Mouse (Mus musculus) macrophage (primary cell): ENCODE measurements around the gene Cfap97d2. TPM values are rescaled to one million over a fixed set of nuclear protein-coding genes. Genes with fewer than 3 reads are reported as not detected.

Experiments used
- H3K27ac ChIP-seq: fragments of 350-480 bp; formaldehyde crosslinking; 2 replicates; pipeline ENCODE4 v1.9.0; 2021
- H3K36me3 ChIP-seq: fragments of 350-480 bp; formaldehyde crosslinking; 2 replicates; pipeline ENCODE4 v1.9.0; 2021; ENCODE audit errors: inconsistent target
- H3K4me3 ChIP-seq: fragments of 350-480 bp; formaldehyde crosslinking; 2 replicates; pipeline ENCODE4 v1.9.0; 2021; ENCODE audit errors: inconsistent target
- H3K79me2 ChIP-seq: fragments of 350-480 bp; formaldehyde crosslinking; 2 replicates; pipeline ENCODE4 v1.9.0; 2021; ENCODE audit errors: inconsistent target
- WGBS: methylation state at CpG from one replicate; pipeline ENCODE4 v1.1.7; 2026; ENCODE audit warnings: inconsistent platforms; ENCODE audit not compliant: missing documents; 5-methylcytosine and 5-hydroxymethylcytosine counted together
- polyA plus RNA-seq: library from polyadenylated mRNA; stranded (reverse); fragments of 250-400 nt; gene quantifications from 3 replicates; pipeline ENCODE4 v1.2.4, GENCODE M21; 2018; ENCODE audit warnings: inconsistent platforms

The Cfap97d2 gene
- polyA plus RNA-seq, 1 experiment from 2014 or later = not detected

DNA sequence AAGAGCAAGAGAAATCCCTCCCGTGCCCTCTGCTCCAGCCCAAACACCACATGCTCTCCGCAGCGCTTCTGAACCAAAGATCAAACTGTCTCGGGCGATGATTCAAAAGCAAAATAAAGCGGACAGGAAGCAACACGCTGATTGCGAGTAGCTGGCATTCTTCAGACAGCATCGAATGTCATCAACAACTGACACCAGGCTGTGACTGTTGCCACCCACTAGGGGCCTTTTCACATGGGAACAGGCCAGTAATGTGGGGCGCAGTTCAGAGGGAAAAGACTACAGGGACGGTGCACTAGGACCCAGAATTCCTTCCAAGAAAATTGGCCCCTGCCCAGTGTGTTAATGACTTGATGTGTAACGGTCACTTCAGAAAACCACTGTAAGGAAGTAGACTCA lies 29.4 kb upstream of the Cfap97d2 start:
- H3K4me3 ChIP-seq = peak overlapping the region; percentile 70
- WGBS = 0% methylated on average over 10 of the region's 12 CpGs
- H3K36me3 ChIP-seq = no peaks in the 10 kb centered on the region
- H3K27ac ChIP-seq = peak overlapping the region; percentile 100
- H3K79me2 ChIP-seq = peaks cover 49% of the 10 kb centered on the region

GRCm38 (mm10) chr8:13676701-13677412 lies 28.8 kb upstream of the Cfap97d2 start:
- WGBS = under 1% methylated on average over 38 of the region's 47 CpGs

DNA sequence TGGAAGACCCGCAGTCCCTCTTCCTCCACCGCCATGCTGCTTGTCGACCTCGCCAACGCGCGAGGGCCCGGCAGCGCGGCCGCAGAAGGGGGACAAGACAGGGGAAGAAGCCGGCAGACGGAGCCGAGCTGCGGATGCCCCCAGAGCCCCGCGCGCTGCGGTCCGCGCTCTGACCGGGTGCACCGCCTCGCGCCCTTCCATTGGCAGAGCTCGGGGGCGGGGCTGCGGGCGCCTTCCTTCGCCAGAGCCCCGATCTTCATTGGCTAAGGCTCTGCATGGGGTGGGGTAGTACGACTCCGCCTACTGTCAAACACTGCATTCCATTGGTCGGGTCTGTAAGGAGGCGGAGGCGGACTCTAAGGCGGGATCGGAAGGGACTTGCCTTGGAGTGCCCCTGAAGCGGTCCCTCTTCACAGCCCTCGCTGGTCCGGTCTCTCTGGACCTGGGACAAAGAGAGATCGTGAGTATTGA lies 28.2 kb upstream of the Cfap97d2 start, which contains the start of gene Rasa3:
TSS of gene Rasa3 (minus strand) at position 191 of the 471 bp plus-strand sequence.
- H3K4me3 ChIP-seq = peak within 1 kb of the TSS; percentile 70
- H3K36me3 ChIP-seq = no peaks in the 10 kb centered on the region
- H3K79me2 ChIP-seq = peaks cover 38% of the 10 kb centered on the region
- H3K27ac ChIP-seq = peak within 1 kb of the TSS; percentile 100
- 3% methylated on average over 42 of the region's 42 CpGs for WGBS

More at GRCm38 (mm10) chr8:13676701-13677412, 28.8 kb upstream of the Cfap97d2 start:
- Histone ChIP-seq H3K36me3 (no peaks in the 10 kb centered on the region), H3K79me2 (peaks cover 44% of the 10 kb centered on the region), H3K4me3 (peak overlapping the region; percentile 70), H3K27ac (peak overlapping the region; percentile 100)

DNA sequence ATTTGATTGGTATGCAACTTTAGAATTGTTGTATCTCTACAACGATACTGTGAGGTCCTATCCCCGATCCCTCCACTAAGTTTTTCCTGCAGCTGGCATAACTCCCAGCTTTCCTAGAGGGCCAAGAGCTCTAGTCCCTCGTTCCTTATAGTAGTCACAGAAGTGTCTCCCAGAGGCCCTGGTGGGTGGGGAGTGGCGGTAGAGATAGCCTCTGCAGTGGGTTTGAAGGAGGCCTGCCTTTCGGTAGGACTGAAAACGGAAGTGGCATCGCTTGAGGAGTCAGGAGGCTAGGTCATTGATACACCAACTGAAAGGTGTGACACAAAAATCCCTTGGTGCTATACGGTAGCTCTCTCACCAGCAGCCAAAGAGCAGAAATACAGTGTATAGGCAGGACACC lies 27.5 kb upstream of the Cfap97d2 start:
- no peaks in the 10 kb centered on the region for H3K36me3 ChIP-seq
- H3K4me3 ChIP-seq = peak overlapping the region; percentile 70
- peak overlapping the region; percentile 28 for H3K27ac ChIP-seq
- H3K79me2 ChIP-seq = peaks cover 30% of the 10 kb centered on the region
- 26% methylated on average over 8 of the region's 8 CpGs for WGBS

- WGBS = 59% methylated on average over 7 of the region's 7 CpGs
- no peak overlapping the region for H3K4me3 ChIP-seq
- H3K27ac ChIP-seq = no peak overlapping the region
- H3K36me3 ChIP-seq = no peaks in the 10 kb centered on the region
- H3K79me2 ChIP-seq = no peaks in the 10 kb centered on the region
These were observed 21.6 kb upstream of the Cfap97d2 start for GRCm38 (mm10) chr8:13684131-13684530.

GRCm38 (mm10) chr8:13685674-13686314 lies 19.9 kb upstream of the Cfap97d2 start:
- no peaks in the 10 kb centered on the region for H3K79me2 ChIP-seq
- 19% methylated on average over 9 of the region's 16 CpGs for WGBS
- H3K27ac ChIP-seq = peak overlapping the region; percentile 28
- H3K36me3 ChIP-seq = no peaks in the 10 kb centered on the region
- H3K4me3 ChIP-seq = no peak overlapping the region

DNA sequence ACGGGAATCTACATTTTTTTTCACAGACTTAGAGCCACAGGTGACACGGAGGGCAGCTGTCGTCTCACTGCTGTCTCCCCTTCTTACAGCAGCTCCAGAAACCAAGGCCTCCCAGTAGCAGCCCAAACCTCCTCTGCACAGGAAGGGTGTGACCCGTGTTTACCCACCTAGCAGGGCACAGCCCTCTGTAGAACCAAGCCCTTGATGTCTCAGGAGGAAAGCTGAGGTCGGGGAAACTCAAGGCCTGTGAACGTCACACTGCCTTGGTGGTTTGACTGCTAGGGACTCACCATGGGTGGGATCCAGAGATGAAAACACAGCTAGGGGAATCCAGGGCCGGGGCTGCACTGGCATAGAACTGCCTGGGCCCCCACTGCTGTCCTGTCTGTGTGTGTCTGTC lies 19.3 kb upstream of the Cfap97d2 start:
- WGBS = 50% methylated on average over 7 of the region's 7 CpGs
- no peak overlapping the region for H3K4me3 ChIP-seq
- H3K36me3 ChIP-seq = no peaks in the 10 kb centered on the region
- no peaks in the 10 kb centered on the region for H3K79me2 ChIP-seq
- H3K27ac ChIP-seq = no peak overlapping the region

DNA sequence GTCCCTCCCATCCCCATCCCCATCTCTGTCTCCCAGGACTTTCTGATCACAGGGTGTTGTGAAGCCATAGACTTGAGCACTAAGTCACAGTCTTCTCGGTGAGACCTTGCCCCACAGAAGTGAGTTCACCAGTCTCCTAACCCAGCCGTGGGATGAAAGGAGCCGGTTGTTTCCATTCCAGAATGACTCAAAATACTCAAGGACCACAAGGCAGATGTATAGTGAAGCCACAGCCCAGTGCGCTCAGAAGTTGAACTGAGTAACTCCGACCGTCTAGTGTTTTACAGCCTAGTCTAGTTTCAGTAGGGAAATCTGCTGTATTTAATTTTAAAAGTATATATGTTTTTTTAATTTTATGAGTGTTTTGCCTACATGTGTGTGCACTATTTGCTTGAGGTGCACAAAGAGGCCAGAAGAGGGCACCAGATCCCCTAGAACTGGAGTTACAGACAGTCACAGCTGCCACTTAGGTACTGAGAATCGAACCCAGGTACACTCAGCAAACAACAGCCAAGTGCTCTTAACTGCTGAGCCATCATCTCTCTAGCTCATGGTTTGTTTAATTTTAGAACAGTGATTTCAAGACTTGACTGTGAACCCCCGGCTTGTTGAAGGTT lies 18.5 kb upstream of the Cfap97d2 start:
- Histone ChIP-seq H3K4me3 (no peak overlapping the region), H3K36me3 (no peaks in the 10 kb centered on the region), H3K27ac (no peak overlapping the region), H3K79me2 (no peaks in the 10 kb centered on the region)
- 98% methylated on average over 8 of the region's 8 CpGs for WGBS

DNA sequence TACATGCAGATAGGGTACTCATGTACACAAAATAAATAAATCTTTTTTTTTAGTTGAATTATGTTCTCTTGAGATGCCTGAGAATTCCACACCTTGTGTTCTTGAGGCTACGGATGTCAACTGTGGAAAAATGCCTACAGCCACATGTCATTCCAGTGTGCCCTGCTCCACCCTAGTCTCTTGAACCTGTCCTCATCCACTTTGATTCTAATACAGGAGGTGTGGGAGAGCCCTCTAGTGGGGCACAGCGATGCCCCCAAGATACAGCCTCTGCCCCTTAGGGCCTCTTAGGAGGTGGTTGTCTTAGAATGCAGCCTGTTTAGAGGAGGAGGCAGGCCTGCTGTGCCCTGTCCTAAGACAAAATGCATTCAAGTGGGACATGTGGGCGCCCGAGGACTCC lies 17.7 kb upstream of the Cfap97d2 start:
- no peak overlapping the region for H3K27ac ChIP-seq
- H3K79me2 ChIP-seq = no peaks in the 10 kb centered on the region
- no peak overlapping the region for H3K4me3 ChIP-seq
- WGBS = 75% methylated on average over 4 of the region's 4 CpGs
- no peaks in the 10 kb centered on the region for H3K36me3 ChIP-seq

GRCm38 (mm10) chr8:13688461-13688860 lies 17.2 kb upstream of the Cfap97d2 start:
- 47% methylated on average over 5 of the region's 6 CpGs for WGBS
- Histone ChIP-seq H3K36me3 (no peaks in the 10 kb centered on the region), H3K79me2 (no peaks in the 10 kb centered on the region), H3K4me3 (no peak overlapping the region), H3K27ac (no peak overlapping the region)

- Histone ChIP-seq H3K27ac (no peak overlapping the region), H3K79me2 (no peaks in the 10 kb centered on the region)
- 79% methylated on average over 5 of the region's 5 CpGs for WGBS
These were observed 16.4 kb upstream of the Cfap97d2 start for GRCm38 (mm10) chr8:13689331-13689730.

GRCm38 (mm10) chr8:13692302-13693066 lies 13.2 kb upstream of the Cfap97d2 start:
- Histone ChIP-seq H3K79me2 (no peaks in the 10 kb centered on the region), H3K27ac (no peak overlapping the region)
- 95% methylated on average over 10 of the region's 10 CpGs for WGBS

More at GRCm38 (mm10) chr8:13689331-13689730, 16.4 kb upstream of the Cfap97d2 start:
- Histone ChIP-seq H3K4me3 (no peak overlapping the region), H3K36me3 (no peaks in the 10 kb centered on the region)

DNA sequence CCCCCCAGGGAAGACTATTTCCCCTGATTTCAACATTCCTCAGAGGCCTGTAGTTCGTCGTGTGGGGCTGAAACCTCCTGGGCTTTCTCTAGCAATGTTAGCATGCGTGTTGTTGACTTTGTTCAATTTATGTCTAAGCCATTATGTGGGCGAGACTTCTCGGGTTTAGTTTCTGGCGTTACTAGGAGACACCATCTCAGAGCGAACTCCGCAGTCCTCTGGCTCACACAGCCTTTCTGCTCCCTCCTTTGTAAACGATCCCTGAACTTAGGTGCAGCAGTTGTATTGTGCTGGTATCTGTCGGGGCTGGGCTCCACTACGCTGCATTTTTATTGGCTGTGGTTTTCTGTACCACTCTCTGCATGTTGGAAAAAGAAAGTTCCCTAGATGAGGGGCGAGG lies 11.0 kb upstream of the Cfap97d2 start:
- Histone ChIP-seq H3K27ac (no peak overlapping the region), H3K79me2 (no peaks in the 10 kb centered on the region), H3K4me3 (no peak overlapping the region), H3K36me3 (no peaks in the 10 kb centered on the region)
- WGBS = 88% methylated on average over 12 of the region's 12 CpGs

More at GRCm38 (mm10) chr8:13692302-13693066, 13.2 kb upstream of the Cfap97d2 start:
- Histone ChIP-seq H3K4me3 (no peak overlapping the region), H3K36me3 (no peaks in the 10 kb centered on the region)

DNA sequence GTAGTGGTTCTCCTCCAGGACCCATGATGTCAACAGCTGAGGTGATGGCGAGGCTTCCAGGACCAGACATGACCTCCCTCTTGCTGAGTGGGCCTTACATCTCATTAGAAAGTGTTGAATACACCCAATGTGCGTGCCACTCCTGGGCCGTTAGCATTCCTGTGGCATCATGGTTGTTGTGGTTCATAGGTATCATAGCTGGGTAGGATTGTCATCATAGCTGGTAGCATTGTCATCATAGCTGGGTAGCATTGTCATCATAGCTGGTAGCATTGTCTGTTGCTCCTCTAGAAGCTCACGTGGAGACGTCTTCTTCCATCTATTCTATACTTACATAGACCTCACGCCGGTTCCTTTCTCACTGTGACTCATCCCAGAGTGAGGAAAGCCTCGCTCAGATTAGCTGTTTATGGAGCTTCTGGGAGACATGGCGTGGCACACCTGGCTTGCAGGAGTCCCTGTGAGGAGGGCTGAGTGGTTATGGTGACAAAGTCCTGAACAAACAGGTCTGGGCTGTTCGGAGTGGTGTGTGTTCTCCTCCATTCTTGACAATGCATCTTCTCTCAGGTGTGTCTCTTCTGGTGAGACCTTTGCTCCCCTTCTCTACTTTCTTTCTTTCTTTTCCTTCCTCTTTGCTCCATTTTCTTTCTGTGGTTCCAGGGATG lies 10.4 kb upstream of the Cfap97d2 start:
- H3K36me3 ChIP-seq = no peaks in the 10 kb centered on the region
- H3K27ac ChIP-seq = no peak overlapping the region
- no peaks in the 10 kb centered on the region for H3K79me2 ChIP-seq
- H3K4me3 ChIP-seq = no peak overlapping the region
- WGBS = 93% methylated on average over 10 of the region's 10 CpGs
